Mouse (Mus musculus) liver, embryonic 14.5 days (tissue): ENCODE results near the gene Dock11. TPM values are rescaled to one million over a fixed set of nuclear protein-coding genes. Genes with fewer than 3 reads are reported as not detected.

ENCODE experiments used
- ATAC-seq: fragments of 200-750 bp; cut with Nextera tagmentation; 2 replicates; pipeline ENCODE4 v1.8.0; 2017; ENCODE audit warnings: moderate number of reproducible peaks, mild to moderate bottlenecking, moderate library complexity; ENCODE audit not compliant: insufficient read depth
- DNase-seq, 3 experiments: peaks; one replicate each; pipeline ENCODE4 v3.0.0-alpha.2; 2012 to 2013; ENCODE audit warnings: low read depth in 3 of 3, low spot score in 3 of 3
- H3K27ac ChIP-seq: fragments of 300-500 bp; sonication (generic); 2 replicates; pipeline ENCODE4 v1.5.1; 2014; ENCODE audit warnings: moderate library complexity, mild to moderate bottlenecking, control low read depth, inconsistent platforms
- H3K27me3 ChIP-seq: fragments of 300-500 bp; sonication (generic); 2 replicates; pipeline ENCODE4 v1.6.1; 2014; ENCODE audit warnings: mild to moderate bottlenecking, low read length, moderate library complexity; ENCODE audit not compliant: control insufficient read depth, insufficient read depth
- H3K36me3 ChIP-seq: fragments of 300-500 bp; sonication (generic); replicated peaks from 2 replicates; pipeline ENCODE4 v1.6.1; 2014; ENCODE audit warnings: low read depth; ENCODE audit not compliant: control insufficient read depth, insufficient read depth
- H3K4me1 ChIP-seq, 2 experiments: fragments of 200-500 bp in 1 of 2; fragments of 300-500 bp in 1 of 2; sonication (generic) in 1 of 2; replicated peaks; 2 replicates each; pipeline ENCODE4 v1.6.1; 2012 to 2014; ENCODE audit warnings: antibody characterized with exemption in 1 of 2, inconsistent platforms in 1 of 2, low read length in 1 of 2; ENCODE audit not compliant: control insufficient read depth in 2 of 2, insufficient read depth in 2 of 2
- H3K4me2 ChIP-seq: fragments of 300-500 bp; sonication (generic); 2 replicates; pipeline ENCODE4 v1.6.1; 2014; ENCODE audit warnings: low read depth, mild to moderate bottlenecking, control low read depth, moderate library complexity
- H3K4me3 ChIP-seq, 2 experiments: fragments of 200-500 bp in 1 of 2; fragments of 300-500 bp in 1 of 2; sonication (generic) in 1 of 2; 2 replicates each; pipeline ENCODE4 v1.5.1; 2012 to 2014; ENCODE audit warnings: low read depth in 2 of 2, low read length in 2 of 2, mild to moderate bottlenecking in 2 of 2, control low read depth in 1 of 2, inconsistent platforms in 1 of 2, moderate library complexity in 1 of 2; ENCODE audit not compliant: insufficient read depth in 1 of 2
- H3K9ac ChIP-seq: fragments of 300-500 bp; sonication (generic); replicated peaks from 2 replicates; pipeline ENCODE4 v1.6.1; 2014; ENCODE audit warnings: mild to moderate bottlenecking, control low read depth, moderate library complexity
- H3K9me3 ChIP-seq: fragments of 300-500 bp; sonication (generic); 2 replicates; pipeline ENCODE4 v1.6.1; 2016; ENCODE audit warnings: low read length, mixed read lengths; ENCODE audit not compliant: control insufficient read depth
- CTCF ChIP-seq: IDR thresholded peaks from 2 replicates; pipeline ENCODE4 v1.5.1; 2016; ENCODE audit warnings: antibody characterized with exemption, low read depth, control low read depth
- EP300 ChIP-seq: IDR thresholded peaks from 2 replicates; pipeline ENCODE4 v1.6.1; 2016; ENCODE audit warnings: antibody characterized with exemption, low read depth
- WGBS: fragments of 180-500 bp; shearing (Covaris S2); extraction: QIAGEN DNeasy Blood & Tissue Kit; methylation state at CpG from one replicate; pipeline ENCODE4 v1.1.7; 2014; ENCODE audit not compliant: insufficient replicate concordance; 5-methylcytosine and 5-hydroxymethylcytosine counted together
- polyA plus RNA-seq, 2 experiments: library from polyadenylated mRNA; depleted of rRNA in 1 of 2; stranded (reverse) in 1 of 2; unstranded in 1 of 2; fragments of >200 nt; fragmentation: Nextera tagmentation in 1 of 2; extraction: Ambion mirVana in 1 of 2; gene quantifications; 2 replicates each; pipeline versions ENCODE4 v1.2.1 to v1.2.3; 2012 to 2014

Dock11 gene
- polyA plus RNA-seq, 2 experiments: 1.9 to 2.1 TPM

GRCm38 (mm10) chrX:35963087-35963486 lies 74.5 kb downstream of the Dock11 start:
- H3K4me3 ChIP-seq: no peak overlapping the region
- no peaks in the 10 kb centered on the region for H3K9me3 ChIP-seq
- no peak overlapping the region for H3K27ac ChIP-seq
- H3K36me3 ChIP-seq: no peaks in the 10 kb centered on the region
- no peak for DNase-seq
- no peak overlapping the region for H3K9ac ChIP-seq
- no peaks in the 10 kb centered on the region for H3K27me3 ChIP-seq
- no peak for TF ChIP-seq EP300
- TF ChIP-seq CTCF: no peak
- 26% methylated on average over 6 of the region's 6 CpGs for WGBS
- H3K4me1 ChIP-seq: no peaks in the 10 kb centered on the region
- no peak for ATAC-seq
- no peak overlapping the region for H3K4me2 ChIP-seq

- no peak for ATAC-seq
- H3K27me3 ChIP-seq: no peaks in the 10 kb centered on the region
- no peak overlapping the region for H3K4me2 ChIP-seq
- TF ChIP-seq CTCF (no peak), EP300 (no peak)
- H3K9ac ChIP-seq: no peak overlapping the region
- no peaks in the 10 kb centered on the region for H3K9me3 ChIP-seq
- no peak overlapping the region for H3K27ac ChIP-seq
- no peaks in the 10 kb centered on the region for H3K36me3 ChIP-seq
- no peak overlapping the region for H3K4me3 ChIP-seq
- DNase-seq: no peak
- WGBS: 59% methylated on average over 1 of the region's 1 CpGs
- no peaks in the 10 kb centered on the region for H3K4me1 ChIP-seq
Measured at GRCm38 (mm10) chrX:35969276-35969675, 80.6 kb downstream of the Dock11 start.

GRCm38 (mm10) chrX:35976657-35977056 lies 88.0 kb downstream of the Dock11 start:
- H3K9me3 ChIP-seq: no peaks in the 10 kb centered on the region
- ATAC-seq (no peak), DNase-seq (no peak)
- 32% methylated on average over 5 of the region's 5 CpGs for WGBS
- no peaks in the 10 kb centered on the region for H3K4me1 ChIP-seq
- no peak overlapping the region for H3K4me2 ChIP-seq
- no peaks in the 10 kb centered on the region for H3K36me3 ChIP-seq
- no peaks in the 10 kb centered on the region for H3K27me3 ChIP-seq
- H3K4me3 ChIP-seq: no peak overlapping the region
- H3K27ac ChIP-seq: no peak overlapping the region
- no peak for TF ChIP-seq CTCF
- TF ChIP-seq EP300: no peak
- H3K9ac ChIP-seq: no peak overlapping the region

- TF ChIP-seq EP300: no peak
- DNase-seq (no peak), ATAC-seq (no peak)
- Histone ChIP-seq H3K36me3 (no peaks in the 10 kb centered on the region), H3K4me1 (no peaks in the 10 kb centered on the region), H3K9ac (no peak overlapping the region), H3K27ac (no peak overlapping the region), H3K4me2 (no peak overlapping the region), H3K9me3 (no peaks in the 10 kb centered on the region), H3K4me3 (no peak overlapping the region), H3K27me3 (no peaks in the 10 kb centered on the region)
- WGBS: 63% methylated on average over 1 of the region's 1 CpGs
Measured at GRCm38 (mm10) chrX:35987981-35988380, 99.3 kb downstream of the Dock11 start.

GRCm38 (mm10) chrX:35990508-35991095 lies 102.0 kb downstream of the Dock11 start:
- TF ChIP-seq CTCF: no peak
- no peak for TF ChIP-seq EP300
- Histone ChIP-seq H3K36me3 (no peaks in the 10 kb centered on the region), H3K4me3 (no peak overlapping the region), H3K9me3 (no peaks in the 10 kb centered on the region), H3K4me2 (no peak overlapping the region), H3K9ac (no peak overlapping the region), H3K27me3 (no peaks in the 10 kb centered on the region), H3K4me1 (no peaks in the 10 kb centered on the region), H3K27ac (no peak overlapping the region)
- DNase-seq: no peak
- no peak for ATAC-seq
- WGBS: 54% methylated on average over 5 of the region's 5 CpGs
